Mouse (Mus musculus) G1E (cell line): ENCODE results near the gene Clcnkb.

Experiments used
- CTCF ChIP-seq: IDR thresholded peaks from 2 replicates; pipeline ENCODE4 v1.5.1; 2012; ENCODE audit warnings: low read depth, low read length, inconsistent platforms, mixed read lengths
- GATA1 ChIP-seq: IDR thresholded peaks from 2 replicates; pipeline ENCODE4 v1.6.1; 2012; ENCODE audit warnings: borderline replicate concordance, low read length, inconsistent platforms, mixed read lengths
- POLR2AphosphoS5 ChIP-seq: IDR thresholded peaks from 2 replicates; pipeline ENCODE4 v1.6.1; 2012; ENCODE audit warnings: low read depth, low read length, inconsistent platforms; ENCODE audit not compliant: insufficient replicate concordance
- TAL1 ChIP-seq: conservative IDR thresholded peaks from 2 replicates; pipeline ENCODE4 v1.6.1; 2012; ENCODE audit warnings: low read depth, low read length, inconsistent platforms, mixed read lengths

DNA sequence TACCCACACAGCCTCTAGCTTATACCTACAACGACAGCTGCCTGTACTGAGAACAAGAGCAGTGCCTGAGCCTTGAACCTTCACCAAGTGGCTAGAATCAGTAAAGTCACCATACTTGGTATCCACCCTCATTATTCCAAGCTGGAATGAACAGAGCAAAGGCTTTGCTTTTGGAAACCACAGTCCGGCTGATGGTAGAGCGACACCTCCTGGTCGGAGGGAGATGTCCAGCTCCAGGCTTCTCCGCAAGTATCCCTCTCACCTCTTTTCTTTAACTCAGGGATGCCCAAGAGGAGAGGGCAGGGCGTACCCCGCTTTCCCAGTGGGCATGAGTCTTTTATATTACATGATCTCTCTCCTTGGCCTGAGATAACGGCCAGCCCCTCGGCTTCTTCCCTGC is 14.0 kb upstream of the Clcnkb start:
- TF ChIP-seq CTCF, result 0 out of 2 replicates have a peak, but pooled peaks have one; percentile 23
- TF ChIP-seq TAL1, result no peak
- TF ChIP-seq POLR2AphosphoS5, result no peak
- no peak for TF ChIP-seq GATA1
